Mouse (Mus musculus): Measurements from ENCODE around the gene Nr1d1.

DNA sequence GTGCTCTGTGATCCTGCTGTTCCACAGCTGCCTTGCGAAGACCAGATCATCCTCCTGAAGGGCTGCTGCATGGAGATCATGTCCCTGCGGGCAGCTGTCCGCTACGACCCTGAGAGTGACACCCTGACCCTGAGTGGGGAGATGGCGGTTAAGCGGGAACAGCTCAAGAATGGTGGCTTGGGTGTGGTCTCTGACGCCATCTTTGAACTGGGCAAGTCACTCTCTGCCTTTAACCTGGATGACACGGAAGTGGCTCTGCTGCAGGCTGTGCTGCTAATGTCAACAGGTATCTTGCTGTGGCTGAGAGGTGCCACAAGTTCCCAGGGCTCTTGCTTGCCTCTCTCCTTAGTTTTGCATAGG is 11.7 kb downstream of the Nr1d1 start:
- TF ChIP-seq POLR2A (IDR thresholded peaks at IDR 0.05; ENCODE audit: borderline replicate concordance, extremely low read depth, insufficient read depth, insufficient read length, poor library complexity, severe bottlenecking) (no peak), CTCF (IDR thresholded peaks at IDR 0.05; ENCODE audit: borderline replicate concordance, extremely low read depth, insufficient read depth, insufficient read length) (no peak)
